Comparison of ENCODE assay signal across 8 mouse cellular contexts in genomic region chr13:29984286-29985100, GRCm38 (mm10). TPM values are rescaled to one million over a fixed set of nuclear protein-coding genes. Genes with fewer than 3 reads are reported as not detected.
DNase-seq lines count a peak whose midpoint lies in the region; ATAC-seq and TF ChIP-seq lines count a peak whose summit lies in the region.

No protein-coding gene starts in this region.

- WGBS in heart, adult 2 months: under 1% methylated on average over 54 of the region's 69 CpGs
- WGBS in kidney, adult 2 months: 4% methylated on average over 53 of the region's 69 CpGs
- 0% methylated on average over 24 of the region's 69 CpGs for WGBS in limb, embryonic 14.5 days
- under 1% methylated on average over 41 of the region's 69 CpGs for whole genome bisulfite sequencing in midbrain, embryonic 15.5 days

- H3K4me2 ChIP-seq in limb, embryonic 14.5 days (replicated peaks; ENCODE audit: low read depth, low read length, severe bottlenecking): peak overlapping the region; percentile 91
- peak overlapping the region; percentile 100 for H3K4me2 ChIP-seq in midbrain, embryonic 15.5 days

- peak overlapping the region; percentile 80 for H3K27ac ChIP-seq in heart, adult 2 months
- no peak overlapping the region for H3K27ac ChIP-seq in kidney, adult 2 months (ENCODE audit: insufficient read depth, low read depth, low read length)
- peak overlapping the region; percentile 99 for H3K27ac ChIP-seq in limb, embryonic 14.5 days (replicated peaks; ENCODE audit: low read depth, low read length)
- peak overlapping the region; percentile 83 for H3K27ac ChIP-seq in midbrain, embryonic 15.5 days

- TF ChIP-seq EP300 in heart, adult 2 months (IDR thresholded peaks at IDR 0.05; ENCODE audit: insufficient read depth, low read depth, low read length): no peak

- intact Hi-C loops in heart, adult 2 months (cut with DNase I): loop anchor here (5.0 to 10.0 kb wide), 3 partner anchors 42 to 1030 kb away; partner anchors contain the start of gene Sox4

- peak overlapping the region; percentile 77 for H3K9ac ChIP-seq in heart, adult 2 months (ENCODE audit: low read depth, low read length)
- peak overlapping the region; percentile 95 for H3K9ac ChIP-seq in limb, embryonic 14.5 days (ENCODE audit: low read depth, low read length, severe bottlenecking)
- H3K9ac ChIP-seq in midbrain, embryonic 15.5 days: peak overlapping the region; percentile 92

- DNase-seq in cerebellum, adult 11 months: peak; percentile 52
- peak; percentile 90 for DNase-seq in embryo, embryonic 9.5 days (ENCODE audit: extremely low spot score)
- DNase-seq in heart, adult 2 months: peak; percentile 81 to 89
- DNase-seq in kidney, adult 2 months: peak; percentile 80
- peak; percentile 68 for DNase-seq in limb, embryonic 14.5 days (ENCODE audit: low spot score)
- DNase-seq in spleen, adult 18-20 months: peak; percentile 80 to 81

- TF ChIP-seq CTCF in heart, adult 2 months (IDR thresholded peaks at IDR 0.05): peak; percentile 29; the same call in 1 of the 2 replicates
- no peak for TF ChIP-seq CTCF in kidney, adult 2 months (conservative IDR thresholded peaks at IDR 0.05; ENCODE audit: insufficient read depth, insufficient read length, low read depth, low read length)

- no peak for ATAC-seq in cerebellum, adult (ENCODE audit: insufficient number of reproducible peaks, low FRiP score, low TSS enrichment)
- peak; percentile 20 for ATAC-seq in limb, embryonic 14.5 days (ENCODE audit: low FRiP score, low read depth)
- peak; percentile 18 for ATAC-seq in midbrain, embryonic 15.5 days (replicated peaks)

- H3K4me3 ChIP-seq in heart, adult 2 months: peak overlapping the region; percentile 80
- H3K4me3 ChIP-seq in kidney, adult 2 months (ENCODE audit: insufficient read depth, low read depth, low read length): peak overlapping the region; percentile 68
- H3K4me3 ChIP-seq in limb, embryonic 14.5 days (replicated peaks; ENCODE audit: low read length): peak overlapping the region; percentile 86
- H3K4me3 ChIP-seq in midbrain, embryonic 15.5 days: peak overlapping the region; percentile 97

- no peaks in the 10 kb centered on the region for H3K36me3 ChIP-seq in heart, adult 2 months (ENCODE audit: control insufficient read depth, insufficient read depth, low read length)
- no peaks in the 10 kb centered on the region for H3K36me3 ChIP-seq in kidney, adult 2 months (ENCODE audit: control insufficient read depth, insufficient read depth, low read length)
- no peaks in the 10 kb centered on the region for H3K36me3 ChIP-seq in limb, embryonic 14.5 days (ENCODE audit: control insufficient read depth, insufficient read depth, low read length)
- no peaks in the 10 kb centered on the region for H3K36me3 ChIP-seq in midbrain, embryonic 15.5 days (replicated peaks)

- TF ChIP-seq POLR2A in heart, adult 2 months (IDR thresholded peaks at IDR 0.05; ENCODE audit: insufficient read depth, low read depth, low read length): no peak
- TF ChIP-seq POLR2A in kidney, adult 2 months (IDR thresholded peaks at IDR 0.05; ENCODE audit: low read depth, low read length): no peak
- TF ChIP-seq POLR2A in limb, embryonic 14.5 days (IDR thresholded peaks at IDR 0.05; ENCODE audit: borderline replicate concordance, extremely low read depth, insufficient read depth, insufficient read length): no peak

- H3K79me2 ChIP-seq in heart, adult 2 months (replicated peaks; ENCODE audit: control insufficient read depth, insufficient read depth, low read length): no peaks in the 10 kb centered on the region; the same call in 1 of the 2 replicates

- H3K9me3 ChIP-seq in limb, embryonic 14.5 days (ENCODE audit: control insufficient read depth, low read length): no peaks in the 10 kb centered on the region
- H3K9me3 ChIP-seq in midbrain, embryonic 15.5 days: no peaks in the 10 kb centered on the region

- H3K27me3 ChIP-seq in heart, adult 2 months (ENCODE audit: control insufficient read depth, insufficient read depth, low read length): no peaks in the 10 kb centered on the region
- no peaks in the 10 kb centered on the region for H3K27me3 ChIP-seq in kidney, adult 2 months (replicated peaks; ENCODE audit: control insufficient read depth, insufficient read depth, low read length)
- no peaks in the 10 kb centered on the region for H3K27me3 ChIP-seq in limb, embryonic 14.5 days (ENCODE audit: control insufficient read depth, insufficient read depth, low read length)
- H3K27me3 ChIP-seq in midbrain, embryonic 15.5 days (replicated peaks): no peaks in the 10 kb centered on the region; the same call in 1 of the 2 replicates

- H3K4me1 ChIP-seq in heart, adult 2 months (ENCODE audit: control insufficient read depth, insufficient read depth, low read length): peaks cover 2% of the 10 kb centered on the region; the same call in 1 of the 2 replicates
- no peaks in the 10 kb centered on the region for H3K4me1 ChIP-seq in kidney, adult 2 months (ENCODE audit: control insufficient read depth, insufficient read depth, low read length)
- H3K4me1 ChIP-seq in limb, embryonic 14.5 days (ENCODE audit: control insufficient read depth, insufficient read depth, low read length): peaks cover 7% of the 10 kb centered on the region; the same call in 1 of the 2 replicates
- peaks cover 24% of the 10 kb centered on the region for H3K4me1 ChIP-seq in midbrain, embryonic 15.5 days

RNA-seq across cellular contexts. Expression of gene E2f3, which starts 1.4 kb away (rescaled TPM):
- total RNA-seq in heart, adult 2 months (2021): 1 to 10 TPM; 6.2 TPM
- 2.6 and 5.1 TPM in 2 replicates for polyA plus RNA-seq in heart, adult 2 months (2012; rRNA removed)
- polyA plus RNA-seq in kidney, adult 2 months (2012; rRNA removed): 2.1 and 2.2 TPM in 2 replicates
- polyA plus RNA-seq in limb, embryonic 14.5 days (2012; rRNA removed): 23.6 and 23.8 TPM in 2 replicates
- polyA plus RNA-seq in limb, embryonic 14.5 days (2014; fragmentation: Nextera tagmentation; extraction: Ambion mirVana): 10.2 and 11.1 TPM in 2 replicates
- polyA plus RNA-seq in midbrain, embryonic 15.5 days (2015; fragmentation: Nextera tagmentation; extraction: Ambion mirVana): 4.7 and 4.9 TPM in 2 replicates
